Mouse (Mus musculus): Measurements from ENCODE around the gene Bloc1s6. TPM values are rescaled to one million over a fixed set of nuclear protein-coding genes. Genes with fewer than 3 reads are reported as not detected.

The Bloc1s6 gene
- 34.3 and 38.1 TPM in 2 replicates for polyA plus RNA-seq (2016; fragmentation: Nextera tagmentation; extraction: Ambion mirVana)

DNA sequence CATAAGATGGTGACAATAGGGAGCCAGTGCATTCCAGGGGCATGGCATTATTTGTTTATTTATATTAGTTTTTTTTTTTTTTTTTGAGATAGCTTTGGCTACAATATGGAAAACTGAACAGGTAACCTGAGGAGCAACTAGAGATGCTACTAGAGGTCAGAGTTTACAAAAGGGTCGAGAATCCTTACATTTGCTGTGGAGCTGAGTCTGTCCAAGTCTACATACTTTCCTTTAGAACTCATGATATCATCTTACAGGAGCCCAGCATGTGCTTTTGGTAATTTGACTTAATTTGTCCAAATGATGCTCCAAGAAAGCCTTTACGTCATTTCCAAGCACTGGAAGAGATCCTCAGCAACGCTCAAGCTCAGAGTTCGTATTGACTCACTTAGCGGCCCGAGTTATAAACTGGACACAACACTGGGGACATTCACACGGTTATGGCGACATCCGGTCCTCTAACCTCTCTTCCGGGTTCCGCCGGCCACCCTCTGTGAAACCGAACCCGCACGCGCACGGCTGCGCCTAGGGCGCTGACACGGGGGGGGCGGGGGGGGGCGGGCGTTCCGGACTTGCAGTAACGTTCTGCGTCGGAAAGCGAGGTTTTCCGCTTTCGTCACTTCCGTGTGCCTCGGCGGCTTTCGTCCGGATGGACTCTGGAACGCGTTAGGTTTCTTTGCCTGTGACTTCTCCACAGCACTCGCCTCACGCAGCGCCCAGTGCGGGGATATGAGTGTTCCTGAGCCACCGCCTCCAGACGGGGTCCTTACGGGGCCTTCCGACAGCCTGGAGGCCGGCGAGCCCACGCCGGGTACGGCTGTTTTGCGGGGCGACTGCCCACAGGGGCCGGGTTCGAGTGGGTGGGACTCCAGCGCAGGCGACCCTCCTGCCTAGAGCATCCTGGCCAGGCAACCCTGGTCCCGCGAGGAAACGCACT lies at the start of gene Bloc1s6:
Gene Bloc1s6, plus strand, starts transcription at position 610 of the 937 bp plus-strand sequence.
- Histone ChIP-seq H3K9ac (peak within 1 kb of the TSS; percentile 89), H3K27ac (ENCODE audit: poor library complexity, severe bottlenecking) (peak within 1 kb of the TSS; percentile 79), H3K27me3 (replicated peaks) (peaks cover 14% of the 10 kb centered on the region; the same call in 1 of the 2 replicates), H3K4me3 (peak within 1 kb of the TSS; percentile 78), H3K36me3 (peaks cover 9% of the 10 kb centered on the region), H3K4me2 (peak within 1 kb of the TSS; percentile 68), H3K9me3 (replicated peaks) (no peaks in the 10 kb centered on the region), H3K4me1 (replicated peaks) (peaks cover 9% of the 10 kb centered on the region)
- under 1% methylated on average over 54 of the region's 59 CpGs for WGBS
- ATAC-seq (ENCODE audit: insufficient number of reproducible peaks, low FRiP score): peak; percentile 94

GRCm38 (mm10) chr2:122697526-122697925 lies 40.8 kb upstream of the Bloc1s6 start:
- ATAC-seq (ENCODE audit: insufficient number of reproducible peaks, low FRiP score): no peak
- H3K4me3 ChIP-seq: no peak overlapping the region
- no peak overlapping the region for H3K27ac ChIP-seq (ENCODE audit: poor library complexity, severe bottlenecking)
- no peaks in the 10 kb centered on the region for H3K9me3 ChIP-seq (replicated peaks)
- H3K36me3 ChIP-seq: no peaks in the 10 kb centered on the region
- no peak overlapping the region for H3K9ac ChIP-seq
- peaks cover 7% of the 10 kb centered on the region for H3K4me1 ChIP-seq (replicated peaks)
- no peak overlapping the region for H3K4me2 ChIP-seq
- 68% methylated on average over 2 of the region's 2 CpGs for WGBS
- no peaks in the 10 kb centered on the region for H3K27me3 ChIP-seq (replicated peaks)

GRCm38 (mm10) chr2:122701012-122701411 lies 37.3 kb upstream of the Bloc1s6 start:
- H3K4me3 ChIP-seq: peak overlapping the region; percentile 86
- no peaks in the 10 kb centered on the region for H3K36me3 ChIP-seq
- H3K27me3 ChIP-seq (replicated peaks): no peaks in the 10 kb centered on the region; the same call in 1 of the 2 replicates
- H3K9ac ChIP-seq: peak overlapping the region; percentile 45
- H3K27ac ChIP-seq (ENCODE audit: poor library complexity, severe bottlenecking): no peak overlapping the region
- 69% methylated on average over 8 of the region's 8 CpGs for WGBS
- H3K9me3 ChIP-seq (replicated peaks): no peaks in the 10 kb centered on the region
- peak overlapping the region; percentile 47 for H3K4me2 ChIP-seq
- peaks cover 7% of the 10 kb centered on the region for H3K4me1 ChIP-seq (replicated peaks)
- no peak for ATAC-seq (ENCODE audit: insufficient number of reproducible peaks, low FRiP score)

DNA sequence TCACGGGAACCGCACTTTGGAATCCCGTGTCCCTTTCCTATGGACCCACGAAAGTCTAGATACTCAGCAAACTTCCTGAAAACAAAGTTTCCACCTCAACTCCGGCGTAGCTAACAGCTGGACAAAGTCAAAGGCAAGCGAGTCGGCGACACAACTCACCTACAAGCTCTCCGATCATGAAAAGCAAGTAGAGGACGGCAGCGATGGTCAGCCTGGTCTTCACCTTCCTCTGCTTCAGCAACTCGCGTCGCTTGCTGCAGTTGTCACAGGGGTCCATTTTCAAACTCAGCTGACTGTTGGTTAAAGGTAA lies 36.5 kb upstream of the Bloc1s6 start:
- Histone ChIP-seq H3K4me1 (replicated peaks) (peaks cover 7% of the 10 kb centered on the region), H3K9ac (peak overlapping the region; percentile 91), H3K4me3 (peak overlapping the region; percentile 86), H3K36me3 (no peaks in the 10 kb centered on the region), H3K27me3 (replicated peaks) (no peaks in the 10 kb centered on the region; the same call in 1 of the 2 replicates), H3K9me3 (replicated peaks) (no peaks in the 10 kb centered on the region), H3K27ac (ENCODE audit: poor library complexity, severe bottlenecking) (peak overlapping the region; percentile 65; the same call in 1 of the 2 replicates), H3K4me2 (peak overlapping the region; percentile 75)
- no peak for ATAC-seq (ENCODE audit: insufficient number of reproducible peaks, low FRiP score)
- under 1% methylated on average over 15 of the region's 15 CpGs for WGBS

DNA sequence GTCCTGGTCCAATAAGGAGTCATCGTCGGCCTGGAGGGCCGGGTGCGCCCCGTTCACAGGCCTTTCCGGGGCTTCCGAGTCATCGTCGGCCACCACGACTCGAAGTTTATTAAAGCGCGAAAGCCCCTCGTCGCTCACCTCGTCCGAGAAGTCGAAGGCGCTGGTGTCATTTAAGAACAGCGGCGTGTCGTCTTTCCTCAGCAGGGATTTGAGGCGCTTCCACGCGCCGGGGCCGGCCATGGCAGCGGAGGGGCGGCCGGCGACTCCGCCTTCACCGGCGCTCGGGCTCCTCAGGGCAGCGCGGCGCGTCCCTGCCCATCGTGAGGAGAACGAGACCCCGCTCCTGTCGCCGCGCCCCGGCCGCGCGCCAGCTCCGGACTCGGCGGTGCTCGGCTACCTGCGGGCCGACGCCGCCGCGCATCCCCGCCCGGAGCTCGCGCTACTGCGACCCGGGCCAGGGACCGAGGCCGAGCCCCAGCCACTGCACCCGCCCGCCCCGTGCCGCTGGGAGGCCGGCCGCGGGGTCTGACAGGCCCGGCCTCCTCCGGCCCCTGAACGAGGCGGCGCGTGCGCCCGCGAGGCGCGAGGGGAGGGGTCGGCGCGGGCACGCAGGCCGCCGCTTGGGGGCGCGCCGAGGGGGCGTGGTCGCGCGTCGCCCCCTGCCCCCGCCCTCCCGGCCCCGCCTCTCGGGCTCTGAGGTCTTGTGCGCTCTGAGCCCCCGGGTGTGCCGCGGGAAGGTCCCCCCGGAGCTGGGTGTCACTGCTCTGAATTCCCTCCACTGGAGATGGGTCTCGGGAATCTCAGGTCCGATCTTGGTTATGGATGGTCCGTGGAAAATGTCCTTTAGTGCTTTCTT lies 35.9 kb upstream of the Bloc1s6 start, which contains the start of gene Slc30a4:
Gene Slc30a4, minus strand, starts transcription at position 483 of the 856 bp plus-strand sequence.
- peaks cover 7% of the 10 kb centered on the region for H3K4me1 ChIP-seq (replicated peaks)
- H3K9me3 ChIP-seq (replicated peaks): no peaks in the 10 kb centered on the region
- H3K4me2 ChIP-seq: peak within 1 kb of the TSS; percentile 75
- peak within 1 kb of the TSS; percentile 65 for H3K27ac ChIP-seq (ENCODE audit: poor library complexity, severe bottlenecking)
- no peaks in the 10 kb centered on the region; the same call in 1 of the 2 replicates for H3K27me3 ChIP-seq (replicated peaks)
- H3K4me3 ChIP-seq: peak within 1 kb of the TSS; percentile 86
- H3K36me3 ChIP-seq: no peaks in the 10 kb centered on the region
- peak; percentile 97 for ATAC-seq (ENCODE audit: insufficient number of reproducible peaks, low FRiP score)
- under 1% methylated on average over 110 of the region's 111 CpGs for WGBS
- peak within 1 kb of the TSS; percentile 91 for H3K9ac ChIP-seq

GRCm38 (mm10) chr2:122704572-122704971 lies 33.7 kb upstream of the Bloc1s6 start:
- Histone ChIP-seq H3K27ac (ENCODE audit: poor library complexity, severe bottlenecking) (no peak overlapping the region), H3K9ac (no peak overlapping the region), H3K27me3 (replicated peaks) (no peaks in the 10 kb centered on the region; the same call in 1 of the 2 replicates), H3K4me3 (no peak overlapping the region), H3K4me1 (replicated peaks) (peaks cover 10% of the 10 kb centered on the region), H3K36me3 (no peaks in the 10 kb centered on the region), H3K9me3 (replicated peaks) (no peaks in the 10 kb centered on the region), H3K4me2 (no peak overlapping the region)
- ATAC-seq (ENCODE audit: insufficient number of reproducible peaks, low FRiP score): no peak
- 71% methylated on average over 2 of the region's 2 CpGs for WGBS

GRCm38 (mm10) chr2:122708080-122708479 lies 30.2 kb upstream of the Bloc1s6 start:
- Histone ChIP-seq H3K4me3 (no peak overlapping the region), H3K4me2 (no peak overlapping the region), H3K4me1 (replicated peaks) (peaks cover 3% of the 10 kb centered on the region), H3K36me3 (no peaks in the 10 kb centered on the region), H3K27me3 (replicated peaks) (no peaks in the 10 kb centered on the region; the same call in 1 of the 2 replicates), H3K9me3 (replicated peaks) (no peaks in the 10 kb centered on the region), H3K27ac (ENCODE audit: poor library complexity, severe bottlenecking) (no peak overlapping the region), H3K9ac (no peak overlapping the region)
- no peak for ATAC-seq (ENCODE audit: insufficient number of reproducible peaks, low FRiP score)
- 56% methylated on average over 3 of the region's 3 CpGs for WGBS

DNA sequence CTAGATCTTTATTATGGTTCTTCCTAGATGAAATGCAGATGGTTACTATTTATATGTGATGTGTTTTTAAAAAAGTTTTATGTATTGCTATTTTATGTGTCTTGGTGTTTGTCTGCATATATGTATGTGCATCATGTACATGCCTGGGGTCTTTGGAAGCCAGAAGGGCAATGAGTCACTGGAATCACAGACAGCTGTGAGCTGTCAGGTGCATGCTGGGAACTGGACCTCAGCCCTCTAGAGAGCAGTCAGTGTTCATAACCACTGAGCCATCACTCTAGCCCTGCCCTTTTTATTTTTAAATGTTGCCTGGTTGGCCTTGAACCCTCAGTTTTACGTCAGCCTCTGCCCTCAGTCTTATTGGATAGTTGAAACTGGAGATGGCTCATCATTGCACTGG lies 29.1 kb upstream of the Bloc1s6 start:
- H3K27me3 ChIP-seq (replicated peaks): no peaks in the 10 kb centered on the region; the same call in 1 of the 2 replicates
- no peaks in the 10 kb centered on the region for H3K9me3 ChIP-seq (replicated peaks)
- H3K4me1 ChIP-seq (replicated peaks): peaks cover 3% of the 10 kb centered on the region
- ATAC-seq (ENCODE audit: insufficient number of reproducible peaks, low FRiP score): no peak
- no peak overlapping the region for H3K4me2 ChIP-seq
- no peak overlapping the region for H3K4me3 ChIP-seq
- 73% methylated on average over 1 of the region's 1 CpGs for WGBS
- H3K27ac ChIP-seq (ENCODE audit: poor library complexity, severe bottlenecking): no peak overlapping the region
- H3K9ac ChIP-seq: no peak overlapping the region
- no peaks in the 10 kb centered on the region for H3K36me3 ChIP-seq

- H3K4me2 ChIP-seq: no peak overlapping the region
- no peaks in the 10 kb centered on the region for H3K9me3 ChIP-seq (replicated peaks)
- no peak overlapping the region for H3K4me3 ChIP-seq
- WGBS: 54% methylated on average over 3 of the region's 3 CpGs
- peaks cover 3% of the 10 kb centered on the region for H3K4me1 ChIP-seq (replicated peaks)
- H3K27me3 ChIP-seq (replicated peaks): no peaks in the 10 kb centered on the region
- no peaks in the 10 kb centered on the region for H3K36me3 ChIP-seq
- no peak overlapping the region for H3K27ac ChIP-seq (ENCODE audit: poor library complexity, severe bottlenecking)
- H3K9ac ChIP-seq: no peak overlapping the region
- ATAC-seq (ENCODE audit: insufficient number of reproducible peaks, low FRiP score): no peak
Measured at GRCm38 (mm10) chr2:122711911-122712310, 26.4 kb upstream of the Bloc1s6 start.

GRCm38 (mm10) chr2:122712848-122713247 lies 25.5 kb upstream of the Bloc1s6 start:
- Histone ChIP-seq H3K4me2 (no peak overlapping the region), H3K9ac (no peak overlapping the region), H3K27me3 (replicated peaks) (no peaks in the 10 kb centered on the region), H3K9me3 (replicated peaks) (no peaks in the 10 kb centered on the region), H3K4me1 (replicated peaks) (peaks cover 3% of the 10 kb centered on the region), H3K27ac (ENCODE audit: poor library complexity, severe bottlenecking) (no peak overlapping the region), H3K36me3 (no peaks in the 10 kb centered on the region), H3K4me3 (no peak overlapping the region)
- ATAC-seq (ENCODE audit: insufficient number of reproducible peaks, low FRiP score): no peak
- WGBS: 76% methylated on average over 2 of the region's 2 CpGs

Measured in heart, embryonic 12.5 days (tissue).